ENCODE assay signal across 34 mouse cellular contexts in the genomic region with DNA sequence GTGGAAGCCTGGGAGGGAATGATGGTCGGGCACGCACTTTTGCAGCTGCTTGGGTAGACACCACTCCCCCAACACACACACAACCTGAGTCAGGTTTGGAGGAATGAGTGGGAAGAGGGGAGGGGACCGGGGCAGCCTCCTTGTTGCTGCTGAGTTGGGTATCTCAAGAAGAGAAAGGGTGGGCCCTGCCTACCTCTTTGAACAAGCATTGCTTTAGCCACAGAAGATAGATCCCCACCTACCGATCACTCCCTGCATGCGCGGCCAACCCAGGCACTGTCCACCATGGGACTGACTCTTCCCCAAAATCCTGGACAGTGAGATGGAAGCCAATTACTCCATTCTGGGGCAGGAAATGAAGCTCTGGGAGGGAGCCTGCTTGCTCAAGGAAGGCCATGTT.
"Had no signal": no experiment of that assay in that cellular context is flagged by ENCODE, and none has a peak within 500 bp of the region (broad histone marks: within the 10 kb centered on the region; RNA-seq: fewer than 3 reads in every experiment).

No protein-coding gene starts in this region.

- H3K9me3 ChIP-seq: heart, embryonic 10.5 days; heart, embryonic 12.5 days; heart, embryonic 13.5 days; heart, embryonic 15.5 days; hindbrain, embryonic 10.5 days; hindbrain, embryonic 12.5 days; hindbrain, embryonic 13.5 days; hindbrain, embryonic 15.5 days; intestine, embryonic 15.5 days; kidney, embryonic 15.5 days had no signal

- DNase-seq: heart, postnatal 10 days; heart, postnatal 14 days; heart, postnatal 36 days; heart, postnatal 4 days; kidney, adult 11 months; kidney, adult 18-20 months; kidney, adult 2 months; kidney, adult 8-10 months; kidney, adult 9 months; kidney, postnatal 10 days; kidney, postnatal 14 days; kidney, postnatal 25 days; kidney, postnatal 36 days; kidney, postnatal 4 days; layer of hippocampus, adult 9-11 months; layer of hippocampus, postnatal 36 days had no signal

- H3K9ac ChIP-seq: heart, embryonic 12.5 days; heart, embryonic 13.5 days; heart, embryonic 15.5 days; hindbrain, embryonic 12.5 days; hindbrain, embryonic 13.5 days; hindbrain, embryonic 14.5 days; hindbrain, embryonic 15.5 days; intestine, embryonic 15.5 days; kidney, embryonic 15.5 days had no signal

- H3K4me2 ChIP-seq: heart, embryonic 11.5 days; heart, embryonic 12.5 days; heart, embryonic 13.5 days; heart, embryonic 15.5 days; hindbrain, embryonic 12.5 days; hindbrain, embryonic 13.5 days; hindbrain, embryonic 14.5 days; hindbrain, embryonic 15.5 days; intestine, embryonic 15.5 days; kidney, embryonic 15.5 days had no signal

- ATAC-seq: inflammation-experienced regulatory T-cells, adult 6 months; intestine, embryonic 15.5 days; intestine, embryonic 16.5 days; intestine, postnatal 0 days had no signal

- H3K27me3 ChIP-seq: heart, embryonic 12.5 days; heart, embryonic 13.5 days; heart, embryonic 15.5 days; hindbrain, embryonic 15.5 days; intestine, embryonic 15.5 days had no signal

- H3K4me1 ChIP-seq: heart, embryonic 15.5 days; intestine, embryonic 15.5 days had no signal

- H3K4me3 ChIP-seq: heart, embryonic 10.5 days; heart, embryonic 12.5 days; heart, embryonic 13.5 days; heart, embryonic 15.5 days; hindbrain, embryonic 10.5 days; hindbrain, embryonic 12.5 days; hindbrain, embryonic 13.5 days; hindbrain, embryonic 15.5 days; intestine, embryonic 15.5 days; kidney, embryonic 15.5 days; layer of hippocampus, adult 2 months; left cerebral cortex, adult 2 months had no signal

- H3K27ac ChIP-seq: heart, embryonic 10.5 days; heart, embryonic 13.5 days; heart, embryonic 15.5 days; hindbrain, embryonic 10.5 days; hindbrain, embryonic 12.5 days; hindbrain, embryonic 13.5 days; hindbrain, embryonic 14.5 days; hindbrain, embryonic 15.5 days; intestine, embryonic 15.5 days; kidney, embryonic 15.5 days; kidney, postnatal 0 days; layer of hippocampus, adult 2 months; left cerebral cortex, adult 2 months had no signal

- H3K36me3 ChIP-seq: heart, embryonic 10.5 days; heart, embryonic 12.5 days; heart, embryonic 13.5 days; heart, embryonic 15.5 days; hindbrain, embryonic 10.5 days; hindbrain, embryonic 12.5 days; hindbrain, embryonic 13.5 days; hindbrain, embryonic 15.5 days; intestine, embryonic 15.5 days; kidney, embryonic 15.5 days had no signal
